Mouse (Mus musculus) neural tube, embryonic 15.5 days (tissue): ENCODE measurements at regions not wholly inside any gene's neighbourhood (a gene's known extent, or its start where the extent isn't known, plus 50 kb on each side); places are given as distances from the start of the nearest gene placed in this dataset.
A peak's percentile ranks its signal among the peaks of the same experiment; 100 is the strongest.

Experiments used
- ATAC-seq: fragments of 200-750 bp; cut with Nextera tagmentation; 2 replicates; pipeline ENCODE4 v1.8.0; 2017; ENCODE audit warnings: mild to moderate bottlenecking, moderate TSS enrichment, moderate library complexity; ENCODE audit not compliant: low FRiP score
- H3K27ac ChIP-seq: fragments of 300-500 bp; sonication (generic); replicated peaks from 2 replicates; pipeline ENCODE4 v1.5.1; 2015; ENCODE audit warnings: mild to moderate bottlenecking, inconsistent platforms
- H3K27me3 ChIP-seq: fragments of 300-500 bp; sonication (generic); replicated peaks from 2 replicates; pipeline ENCODE4 v1.6.1; 2015; ENCODE audit warnings: inconsistent platforms
- H3K36me3 ChIP-seq: fragments of 300-500 bp; sonication (generic); 2 replicates; pipeline ENCODE4 v1.6.1; 2015; ENCODE audit warnings: inconsistent platforms
- H3K4me1 ChIP-seq: fragments of 300-500 bp; sonication (generic); 2 replicates; pipeline ENCODE4 v1.6.1; 2015; ENCODE audit warnings: inconsistent platforms
- H3K4me2 ChIP-seq: fragments of 300-500 bp; sonication (generic); 2 replicates; pipeline ENCODE4 v1.6.1; 2015; ENCODE audit warnings: inconsistent platforms, mild to moderate bottlenecking, moderate library complexity
- H3K4me3 ChIP-seq: fragments of 300-500 bp; sonication (generic); replicated peaks from 2 replicates; pipeline ENCODE4 v1.5.1; 2015; ENCODE audit warnings: mild to moderate bottlenecking, inconsistent platforms
- H3K9ac ChIP-seq: fragments of 300-500 bp; sonication (generic); replicated peaks from 2 replicates; pipeline ENCODE4 v1.6.1; 2015; ENCODE audit warnings: mild to moderate bottlenecking, inconsistent platforms
- H3K9me3 ChIP-seq: fragments of 300-500 bp; sonication (generic); replicated peaks from 2 replicates; pipeline ENCODE4 v1.6.1; 2016; ENCODE audit warnings: inconsistent platforms
- WGBS: fragments of 180-500 bp; shearing (Covaris S2); methylation state at CpG from one replicate; pipeline ENCODE4 v1.1.7; 2015; ENCODE audit warnings: mixed read lengths; 5-methylcytosine and 5-hydroxymethylcytosine counted together

DNA sequence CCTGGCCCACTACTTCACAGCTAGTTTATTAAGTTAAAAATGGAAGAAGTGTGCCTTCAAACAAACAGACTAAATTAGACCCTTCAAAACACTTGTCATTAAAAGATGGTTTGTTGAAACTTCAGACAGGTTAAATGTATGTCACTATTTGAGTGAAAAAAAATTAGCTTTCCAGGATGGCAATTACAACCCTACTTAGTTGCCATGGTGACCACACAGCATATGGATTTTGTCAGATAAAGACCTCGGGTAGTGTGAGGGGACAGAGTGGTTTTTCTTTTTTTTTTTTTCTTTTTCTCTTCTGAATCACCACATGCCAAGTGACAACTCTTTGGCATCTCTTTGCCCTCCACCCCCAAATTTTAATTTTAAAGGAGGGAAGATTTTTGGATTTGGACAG lies 341.5 kb upstream of the Sash1 start:
- Histone ChIP-seq H3K4me1 (no peaks in the 10 kb centered on the region), H3K9me3 (no peaks in the 10 kb centered on the region), H3K4me3 (no peak overlapping the region), H3K9ac (no peak overlapping the region), H3K27me3 (no peaks in the 10 kb centered on the region), H3K4me2 (no peak overlapping the region), H3K36me3 (no peaks in the 10 kb centered on the region), H3K27ac (no peak overlapping the region)
- 21% methylated on average over 1 of the region's 1 CpGs for WGBS
- ATAC-seq, result no peak

DNA sequence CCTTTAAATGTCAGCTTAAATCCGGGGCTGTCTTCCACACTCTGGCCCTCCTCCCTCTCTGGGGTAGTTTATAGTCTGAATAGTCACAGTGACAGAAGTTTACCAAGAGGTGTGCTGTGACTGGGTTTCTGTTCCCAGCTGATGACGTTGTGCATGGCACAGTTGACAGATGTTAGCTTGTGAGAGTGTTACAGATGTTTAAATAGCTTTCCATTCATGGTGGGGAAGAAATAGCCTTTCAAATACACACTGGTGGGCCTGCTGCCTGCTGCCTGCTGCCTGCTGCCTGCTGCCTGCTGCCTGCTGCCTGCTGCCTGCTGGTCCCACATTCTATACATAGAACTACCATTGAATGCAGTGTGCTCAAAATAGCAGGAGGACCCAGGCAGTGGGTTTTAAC lies 324.8 kb upstream of the Sash1 start:
- no peak overlapping the region for H3K4me3 ChIP-seq
- H3K36me3 ChIP-seq, result no peaks in the 10 kb centered on the region
- WGBS, result 9% methylated on average over 2 of the region's 2 CpGs
- no peaks in the 10 kb centered on the region for H3K27me3 ChIP-seq
- H3K27ac ChIP-seq, result no peak overlapping the region
- H3K9ac ChIP-seq, result no peak overlapping the region
- no peaks in the 10 kb centered on the region for H3K9me3 ChIP-seq
- H3K4me1 ChIP-seq, result no peaks in the 10 kb centered on the region
- no peak overlapping the region for H3K4me2 ChIP-seq
- peak; percentile 21; the same call in 1 of the 2 replicates for ATAC-seq

- no peak for ATAC-seq
- H3K4me3 ChIP-seq, result no peak overlapping the region
- no peaks in the 10 kb centered on the region for H3K27me3 ChIP-seq
- H3K36me3 ChIP-seq, result no peaks in the 10 kb centered on the region
- H3K4me1 ChIP-seq, result no peaks in the 10 kb centered on the region
- no peak overlapping the region for H3K4me2 ChIP-seq
- H3K9me3 ChIP-seq, result no peaks in the 10 kb centered on the region; the same call in 1 of the 2 replicates
- WGBS, result 74% methylated on average over 8 of the region's 8 CpGs
- H3K27ac ChIP-seq, result no peak overlapping the region
- no peak overlapping the region for H3K9ac ChIP-seq
Observed at GRCm38 (mm10) chr10:9204096-9204495, 318.2 kb upstream of the Sash1 start.

- no peaks in the 10 kb centered on the region for H3K27me3 ChIP-seq
- no peaks in the 10 kb centered on the region for H3K4me1 ChIP-seq
- H3K9me3 ChIP-seq, result no peaks in the 10 kb centered on the region; the same call in 1 of the 2 replicates
- no peak overlapping the region for H3K9ac ChIP-seq
- no peak overlapping the region for H3K4me2 ChIP-seq
- WGBS, result 91% methylated on average over 6 of the region's 6 CpGs
- H3K36me3 ChIP-seq, result no peaks in the 10 kb centered on the region
- no peak overlapping the region for H3K4me3 ChIP-seq
- no peak for ATAC-seq
- no peak overlapping the region for H3K27ac ChIP-seq
Observed at GRCm38 (mm10) chr10:9203323-9203722, 317.5 kb upstream of the Sash1 start.

DNA sequence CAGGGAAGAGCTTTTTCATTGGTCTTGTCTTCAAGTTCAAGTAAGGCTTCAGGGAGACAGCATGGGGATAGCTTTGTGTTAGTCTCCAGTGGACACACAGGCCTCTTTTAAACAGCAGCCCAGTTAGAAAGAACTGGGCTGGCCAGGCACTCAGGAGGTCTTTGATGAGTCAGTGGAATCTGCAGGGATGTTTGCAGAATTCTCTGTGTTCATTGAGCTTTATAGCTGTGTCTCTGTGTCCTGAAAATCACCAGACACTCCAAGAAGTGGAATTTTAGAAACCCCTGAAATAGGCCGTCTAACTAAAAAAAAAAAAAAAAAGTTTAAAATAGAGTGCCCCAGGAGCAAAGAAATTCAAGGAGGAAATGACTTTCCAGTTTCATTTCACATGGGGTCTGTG lies 317.1 kb upstream of the Sash1 start:
- WGBS, result 52% methylated on average over 1 of the region's 1 CpGs
- H3K9ac ChIP-seq, result no peak overlapping the region
- H3K4me3 ChIP-seq, result no peak overlapping the region
- H3K9me3 ChIP-seq, result no peaks in the 10 kb centered on the region; the same call in 1 of the 2 replicates
- no peaks in the 10 kb centered on the region for H3K4me1 ChIP-seq
- H3K27ac ChIP-seq, result no peak overlapping the region
- no peak for ATAC-seq
- no peak overlapping the region for H3K4me2 ChIP-seq
- H3K36me3 ChIP-seq, result no peaks in the 10 kb centered on the region
- no peaks in the 10 kb centered on the region for H3K27me3 ChIP-seq

DNA sequence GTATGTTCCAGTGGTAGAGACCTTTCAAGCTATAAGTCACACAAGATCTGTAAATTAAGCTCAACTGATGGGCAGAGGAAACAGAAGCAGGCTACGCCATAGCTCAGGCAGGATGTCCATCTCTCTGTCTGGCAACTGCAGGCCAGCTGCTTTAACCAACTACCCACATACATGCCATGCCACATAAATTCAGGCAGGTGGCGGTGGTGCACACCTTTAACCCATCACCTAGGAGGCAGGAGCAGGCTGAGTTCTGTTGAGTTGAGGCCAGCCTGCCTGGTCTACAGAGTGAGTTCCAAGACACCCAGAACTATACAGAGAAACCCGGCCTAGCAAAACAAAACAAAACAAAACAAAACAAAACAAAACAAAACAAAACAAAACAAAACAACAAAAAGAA lies 289.1 kb upstream of the Sash1 start:
- H3K4me1 ChIP-seq, result no peaks in the 10 kb centered on the region
- no peak overlapping the region for H3K27ac ChIP-seq
- no peaks in the 10 kb centered on the region for H3K27me3 ChIP-seq
- ATAC-seq, result no peak
- no peak overlapping the region for H3K9ac ChIP-seq
- H3K36me3 ChIP-seq, result no peaks in the 10 kb centered on the region
- WGBS, result 48% methylated on average over 3 of the region's 3 CpGs
- H3K4me3 ChIP-seq, result no peak overlapping the region
- no peaks in the 10 kb centered on the region for H3K9me3 ChIP-seq
- H3K4me2 ChIP-seq, result no peak overlapping the region

- WGBS, result 87% methylated on average over 2 of the region's 2 CpGs
- Histone ChIP-seq H3K4me1 (no peaks in the 10 kb centered on the region), H3K4me3 (no peak overlapping the region), H3K36me3 (no peaks in the 10 kb centered on the region), H3K4me2 (no peak overlapping the region), H3K27me3 (no peaks in the 10 kb centered on the region), H3K9ac (no peak overlapping the region), H3K9me3 (no peaks in the 10 kb centered on the region), H3K27ac (no peak overlapping the region)
- ATAC-seq, result no peak
Observed at GRCm38 (mm10) chr10:9173509-9173908, 287.6 kb upstream of the Sash1 start.

DNA sequence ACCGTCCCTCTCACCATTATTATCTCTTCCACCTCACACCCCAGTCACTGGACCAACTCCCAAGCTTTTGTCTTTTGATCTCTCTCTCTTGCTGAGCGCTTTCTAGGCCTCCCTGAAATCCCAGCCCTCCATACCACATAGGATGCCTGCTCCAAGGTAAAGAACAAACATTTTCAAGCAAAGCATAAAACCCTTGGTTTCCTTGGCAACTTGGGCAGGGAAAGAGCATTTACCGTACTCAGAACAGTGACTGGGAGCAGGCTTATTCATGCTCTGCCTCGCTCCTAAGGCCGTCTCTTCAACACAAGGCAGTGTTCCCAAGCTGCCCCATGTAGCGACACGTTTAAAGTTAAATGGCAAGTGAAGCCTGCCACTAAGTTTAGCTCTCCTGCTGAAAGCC lies 282.9 kb upstream of the Sash1 start:
- WGBS, result 52% methylated on average over 7 of the region's 7 CpGs
- Histone ChIP-seq H3K4me1 (peaks cover 7% of the 10 kb centered on the region; the same call in 1 of the 2 replicates), H3K27me3 (no peaks in the 10 kb centered on the region), H3K9me3 (no peaks in the 10 kb centered on the region), H3K4me2 (no peak overlapping the region), H3K4me3 (no peak overlapping the region), H3K9ac (no peak overlapping the region), H3K27ac (no peak overlapping the region), H3K36me3 (no peaks in the 10 kb centered on the region)
- ATAC-seq, result no peak

GRCm38 (mm10) chr10:9166017-9166416 lies 280.1 kb upstream of the Sash1 start:
- 43% methylated on average over 12 of the region's 12 CpGs for WGBS
- Histone ChIP-seq H3K36me3 (no peaks in the 10 kb centered on the region), H3K27me3 (0 out of 2 replicates have a peak, but pooled peaks cover 3% of the 10 kb centered on the region), H3K4me3 (peak overlapping the region; percentile 7), H3K4me1 (peaks cover 7% of the 10 kb centered on the region; the same call in 1 of the 2 replicates), H3K4me2 (peak overlapping the region; percentile 48), H3K9me3 (no peaks in the 10 kb centered on the region), H3K9ac (no peak overlapping the region), H3K27ac (0 out of 2 replicates have a peak overlapping the region, but pooled peaks have one; percentile 14)
- ATAC-seq, result peak; percentile 45; the same call in 1 of the 2 replicates

GRCm38 (mm10) chr10:9165598-9165997 lies 279.7 kb upstream of the Sash1 start:
- H3K9me3 ChIP-seq, result no peaks in the 10 kb centered on the region
- H3K4me2 ChIP-seq, result peak overlapping the region; percentile 48
- H3K27ac ChIP-seq, result peak overlapping the region; percentile 14
- H3K4me1 ChIP-seq, result peaks cover 7% of the 10 kb centered on the region; the same call in 1 of the 2 replicates
- H3K36me3 ChIP-seq, result no peaks in the 10 kb centered on the region
- no peak overlapping the region for H3K9ac ChIP-seq
- ATAC-seq, result peak; percentile 37; the same call in 1 of the 2 replicates
- H3K4me3 ChIP-seq, result peak overlapping the region; percentile 7
- 71% methylated on average over 12 of the region's 12 CpGs for WGBS
- 0 out of 2 replicates have a peak, but pooled peaks cover 3% of the 10 kb centered on the region for H3K27me3 ChIP-seq

DNA sequence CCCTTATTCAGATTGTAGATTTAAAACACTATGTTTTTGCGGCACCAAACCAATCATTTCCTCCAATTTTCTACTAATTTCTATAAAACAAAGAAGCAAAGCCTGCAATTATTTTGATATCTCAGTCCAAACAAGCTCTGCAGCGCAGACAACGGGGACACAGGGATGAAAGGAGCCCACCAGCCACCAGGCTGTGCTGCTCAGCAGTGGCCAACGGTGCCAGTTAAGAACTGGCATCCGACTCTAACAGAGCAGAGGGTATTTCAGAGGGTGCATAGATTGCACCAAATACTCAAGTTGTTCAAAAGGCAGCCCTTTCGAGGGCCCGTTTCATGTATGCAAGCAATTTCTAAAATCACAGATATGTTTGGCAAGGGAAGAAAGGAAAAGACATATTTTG lies 278.5 kb upstream of the Sash1 start:
- Histone ChIP-seq H3K9me3 (no peaks in the 10 kb centered on the region), H3K27ac (no peak overlapping the region), H3K36me3 (no peaks in the 10 kb centered on the region), H3K4me1 (peaks cover 7% of the 10 kb centered on the region; the same call in 1 of the 2 replicates), H3K27me3 (0 out of 2 replicates have a peak, but pooled peaks cover 3% of the 10 kb centered on the region), H3K4me3 (no peak overlapping the region), H3K9ac (no peak overlapping the region), H3K4me2 (no peak overlapping the region)
- WGBS, result 85% methylated on average over 7 of the region's 7 CpGs
- ATAC-seq, result no peak

DNA sequence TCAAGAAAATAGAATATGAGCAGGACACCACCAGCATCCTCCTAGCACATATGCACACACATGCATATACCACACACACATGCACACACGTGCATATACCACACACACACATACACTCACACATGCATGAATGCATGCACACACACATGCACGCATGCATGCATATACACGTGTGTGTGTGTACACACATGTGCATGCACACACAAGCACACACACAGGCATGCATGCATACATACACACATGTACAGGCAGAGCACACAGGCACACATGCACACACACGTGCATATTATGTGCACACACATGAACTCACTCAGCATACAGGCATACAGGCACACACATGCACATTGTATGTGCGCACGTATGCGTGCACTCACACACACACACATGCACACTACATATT lies 275.7 kb upstream of the Sash1 start:
- no peak overlapping the region for H3K4me3 ChIP-seq
- no peak overlapping the region for H3K27ac ChIP-seq
- H3K27me3 ChIP-seq, result 0 out of 2 replicates have a peak, but pooled peaks cover 3% of the 10 kb centered on the region
- 96% methylated on average over 7 of the region's 7 CpGs for WGBS
- H3K9me3 ChIP-seq, result no peaks in the 10 kb centered on the region
- H3K4me1 ChIP-seq, result peaks cover 7% of the 10 kb centered on the region; the same call in 1 of the 2 replicates
- H3K4me2 ChIP-seq, result no peak overlapping the region
- no peak for ATAC-seq
- H3K36me3 ChIP-seq, result no peaks in the 10 kb centered on the region
- H3K9ac ChIP-seq, result no peak overlapping the region
